Mouse (Mus musculus) heart, adult 8-10 months (tissue): ENCODE results near the gene Cotl1. TPM values are rescaled to one million over a fixed set of nuclear protein-coding genes. Genes with fewer than 3 reads are reported as not detected.
"Not testable (repeated sequence)": the region's sequence is repeated elsewhere in the genome, so short reads cannot be mapped to it uniquely, and the experiment has no call there.

ENCODE experiments used
- DNase-seq: peaks from one replicate; pipeline ENCODE4 v3.0.0; 2022; ENCODE audit warnings: low spot score
- total RNA-seq, 4 experiments: library from RNA; stranded (reverse); gene quantifications; 2 replicates each; pipeline ENCODE4 v1.2.4; 2022

Gene Cotl1
- total RNA-seq = 10 to 100 TPM in 3 of 4 experiments, 1 to 10 TPM in 1; 9.6 to 26.9 (median 11.3) TPM

DNA sequence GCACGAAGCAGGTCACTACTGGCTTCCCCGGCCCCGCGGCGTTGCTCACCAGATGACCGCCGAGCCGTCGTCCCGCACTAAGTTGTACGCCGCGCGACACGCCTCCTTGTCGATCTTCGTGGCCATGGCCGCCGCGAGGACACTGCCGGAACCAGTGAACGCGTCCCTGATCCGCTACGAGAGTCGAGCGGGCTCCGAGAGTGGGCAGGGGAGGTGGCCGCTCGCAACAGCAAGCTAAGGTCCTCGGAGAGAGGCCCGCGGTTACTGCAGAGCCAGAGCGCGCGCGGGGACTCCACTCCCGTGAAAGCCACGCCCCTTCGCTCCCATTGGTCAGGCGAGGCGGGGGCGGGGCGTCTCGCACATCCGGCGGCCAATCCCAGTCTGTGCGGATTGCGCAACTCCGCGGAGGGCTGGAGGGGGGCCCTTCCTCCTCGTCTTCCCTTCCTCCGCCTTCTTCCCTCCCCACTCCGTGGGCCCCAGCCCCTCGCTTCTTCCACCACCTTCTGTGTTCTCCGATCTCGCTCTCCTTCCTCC, at the start of gene Cotl1:
Cotl1 (minus strand) TSS at position 270 of the 534 bp plus-strand sequence.
- DNase-seq = peak; percentile 95

DNA sequence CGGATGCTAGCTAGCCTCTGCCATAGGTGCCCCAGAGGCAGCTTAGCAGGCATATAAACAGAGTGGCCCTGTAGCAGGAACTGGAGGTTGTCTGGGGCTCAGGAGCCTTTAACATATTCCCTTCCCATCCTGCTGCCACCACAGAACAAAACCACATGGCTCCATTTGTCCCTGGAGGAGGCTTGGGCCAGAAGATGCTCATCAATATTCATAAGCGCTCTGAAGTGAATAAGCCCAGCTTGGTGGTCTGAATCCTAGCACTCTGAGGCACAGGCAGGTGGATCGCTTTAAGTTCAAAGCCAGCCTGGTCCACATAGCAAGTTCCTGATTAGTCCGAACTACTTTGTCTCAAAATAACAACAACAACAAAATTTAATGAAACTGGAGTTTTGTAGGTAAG, 47.7 kb upstream of the Cotl1 start:
- DNase-seq = no peak

DNA sequence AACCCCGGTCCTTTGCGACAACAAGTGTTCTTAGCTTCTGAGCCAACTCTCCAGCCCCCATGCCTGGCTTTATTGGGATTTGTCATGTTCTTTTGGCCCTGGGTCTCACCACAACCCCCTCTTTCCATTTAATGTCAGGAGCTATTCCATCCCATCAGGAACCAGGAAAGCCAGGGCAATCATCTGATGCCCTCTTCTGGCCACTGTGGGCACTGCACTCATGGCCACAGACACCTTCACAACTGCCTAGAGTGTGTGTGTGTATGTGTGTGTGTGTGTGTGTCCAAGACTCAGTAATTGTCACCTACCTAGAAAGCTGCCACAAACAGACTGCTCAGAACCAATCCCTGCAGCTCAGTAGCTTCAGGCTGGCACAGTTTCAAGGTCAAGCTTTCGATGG, 46.8 kb upstream of the Cotl1 start:
- peak; percentile 21 for DNase-seq

DNA sequence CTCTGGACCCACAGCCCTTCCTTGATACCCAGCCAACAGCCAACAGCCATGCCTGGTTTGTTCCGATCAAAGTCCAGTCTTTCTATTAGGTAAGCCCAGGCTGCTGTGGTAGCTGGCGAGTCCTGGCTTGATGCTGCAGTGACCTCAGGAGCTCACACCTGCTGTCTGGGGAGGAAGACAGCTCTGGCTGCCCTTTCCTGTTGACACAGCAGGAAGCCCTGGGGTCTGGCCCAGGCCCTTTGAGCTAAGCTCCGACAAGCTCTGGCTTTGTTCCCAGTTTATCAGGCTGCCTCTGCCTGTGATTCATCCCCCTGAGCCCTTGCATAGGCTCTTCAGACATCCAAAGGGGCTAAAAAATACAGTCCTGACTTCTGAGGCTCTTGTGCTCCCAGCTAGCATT, 45.3 kb upstream of the Cotl1 start:
- peak; percentile 22 for DNase-seq

DNA sequence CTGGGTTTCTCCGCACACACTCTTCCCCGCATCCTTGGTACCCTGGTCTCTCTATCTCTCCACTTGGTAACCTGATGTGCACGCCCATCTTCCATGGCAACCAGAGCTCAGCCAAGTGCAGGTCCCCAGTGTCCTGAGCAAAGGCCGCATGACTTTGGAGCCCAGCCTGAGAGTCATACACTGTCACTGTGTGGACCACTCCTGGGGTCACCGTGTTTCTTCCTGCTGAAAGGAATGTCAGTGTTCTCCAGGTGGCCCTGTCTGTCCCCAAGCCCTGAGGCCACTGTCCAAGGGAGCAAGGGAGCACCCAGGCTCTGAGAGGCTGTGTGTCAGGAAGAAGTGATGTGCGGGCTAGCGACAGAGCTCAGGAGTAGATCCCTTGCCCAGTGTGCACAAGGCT, 42.9 kb upstream of the Cotl1 start:
- no peak for DNase-seq

DNA sequence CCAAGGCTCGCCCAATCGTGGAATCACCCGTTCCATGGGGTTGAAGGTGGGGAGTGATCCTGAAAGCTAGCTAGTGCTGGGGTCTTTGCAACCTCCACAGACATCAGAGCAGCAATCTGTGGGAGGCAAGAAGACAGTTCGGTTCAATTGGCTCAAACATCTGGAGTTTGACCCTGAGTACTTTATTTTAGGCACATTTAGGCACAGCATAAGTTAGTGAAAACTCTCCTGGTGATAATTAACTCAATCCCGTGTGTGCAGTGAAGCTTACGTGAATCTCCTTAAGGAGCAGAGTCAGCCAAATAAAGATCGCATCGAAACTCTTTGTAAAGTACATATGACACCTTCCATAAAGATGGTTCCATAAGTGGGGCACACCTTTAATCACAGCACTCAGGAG, 41.6 kb upstream of the Cotl1 start:
- no peak for DNase-seq

DNA sequence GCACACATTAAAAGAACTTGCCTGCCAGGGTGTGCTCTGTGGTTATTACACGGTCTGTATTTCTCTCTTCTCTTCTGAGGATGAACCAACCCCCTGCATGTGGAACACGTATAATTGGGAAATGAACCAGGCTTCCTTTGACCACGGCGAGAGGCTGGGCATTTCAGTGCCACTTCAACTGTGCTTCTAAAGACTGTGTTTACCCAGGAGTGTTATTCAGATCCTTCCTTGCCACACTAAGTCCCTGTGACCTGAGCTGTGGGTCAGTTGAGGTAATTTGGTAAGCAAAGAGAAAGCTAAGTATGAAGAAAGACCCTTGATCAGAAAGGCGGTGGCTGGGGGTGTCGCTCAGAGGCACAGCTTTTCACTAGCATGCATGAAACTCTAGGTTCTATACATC, 41.0 kb upstream of the Cotl1 start:
- no peak for DNase-seq

DNA sequence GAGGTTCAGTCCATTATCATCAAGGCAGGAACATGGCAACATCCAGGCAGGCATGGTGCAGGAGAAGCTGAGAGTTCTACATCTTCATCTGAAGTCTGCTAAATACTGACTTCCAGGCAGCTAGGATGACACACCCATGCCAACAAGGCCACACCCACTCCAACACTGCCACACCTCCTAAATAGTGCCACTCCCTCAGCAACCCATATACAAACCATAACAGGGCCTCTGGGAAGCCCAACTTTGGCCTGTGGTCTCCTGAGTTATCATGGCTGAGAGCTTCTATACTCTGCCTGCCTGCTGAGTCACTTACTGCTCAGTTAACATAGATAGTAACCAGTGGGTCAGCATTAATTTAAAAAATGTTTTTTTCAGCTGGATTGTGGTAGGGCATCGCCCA, 32.8 kb upstream of the Cotl1 start:
- DNase-seq = no peak

DNA sequence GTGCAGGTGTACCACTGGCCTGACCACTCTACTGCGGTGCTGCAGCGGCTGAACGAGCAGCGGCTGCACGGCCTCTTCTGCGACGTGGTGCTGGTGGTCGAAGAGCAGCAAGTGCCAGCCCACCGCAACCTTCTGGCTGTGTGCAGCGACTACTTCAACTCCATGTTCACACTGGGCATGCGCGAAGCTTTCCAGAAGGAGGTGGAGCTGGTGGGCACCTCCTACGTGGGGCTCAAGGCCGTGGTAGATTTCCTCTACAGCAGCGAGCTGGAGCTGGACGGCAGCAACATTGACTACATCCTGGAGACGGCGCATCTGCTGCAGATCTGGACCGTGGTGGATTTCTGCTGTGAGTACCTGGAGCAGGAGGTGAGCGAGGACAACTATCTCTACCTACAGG, 29.3 kb upstream of the Cotl1 start:
- DNase-seq = no peak

DNA sequence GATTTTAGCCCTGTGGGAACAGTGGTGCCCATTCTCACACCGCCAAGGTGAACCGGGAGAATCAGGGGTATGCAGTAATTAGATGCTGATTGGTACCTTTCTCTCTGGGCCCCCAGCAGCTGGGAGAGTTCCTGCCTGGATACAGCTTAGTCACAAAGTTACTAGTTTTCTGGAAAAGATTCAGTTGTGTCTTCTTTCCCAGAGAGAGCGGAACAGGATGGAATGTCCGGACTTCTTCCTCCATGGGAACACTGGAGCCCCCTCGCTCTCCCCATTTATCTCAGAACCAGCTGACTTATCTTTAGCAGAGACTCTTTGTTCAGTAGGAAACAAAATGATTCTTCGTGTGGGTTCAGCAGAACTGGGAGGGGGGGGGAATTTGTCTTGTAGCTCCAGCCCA, 22.4 kb upstream of the Cotl1 start:
- DNase-seq = no peak

DNA sequence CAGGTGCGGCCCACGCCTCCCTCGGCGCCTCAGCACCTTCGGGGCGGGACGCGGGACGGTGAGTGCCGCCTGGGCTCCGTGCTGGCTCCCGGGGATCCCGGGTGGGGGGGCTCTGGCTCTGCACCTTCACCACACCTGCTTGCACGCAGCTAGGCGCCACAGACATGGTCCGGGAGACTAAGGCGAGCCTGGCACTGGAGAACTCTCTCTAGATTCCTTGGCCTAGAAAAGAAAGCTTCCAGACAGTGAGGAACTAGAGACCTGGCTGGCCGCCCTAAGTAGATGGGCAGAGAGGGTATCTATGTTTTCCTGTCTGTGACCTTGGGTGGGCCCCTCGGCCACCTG, 22.0 kb upstream of the Cotl1 start:
- no peak for DNase-seq

DNA sequence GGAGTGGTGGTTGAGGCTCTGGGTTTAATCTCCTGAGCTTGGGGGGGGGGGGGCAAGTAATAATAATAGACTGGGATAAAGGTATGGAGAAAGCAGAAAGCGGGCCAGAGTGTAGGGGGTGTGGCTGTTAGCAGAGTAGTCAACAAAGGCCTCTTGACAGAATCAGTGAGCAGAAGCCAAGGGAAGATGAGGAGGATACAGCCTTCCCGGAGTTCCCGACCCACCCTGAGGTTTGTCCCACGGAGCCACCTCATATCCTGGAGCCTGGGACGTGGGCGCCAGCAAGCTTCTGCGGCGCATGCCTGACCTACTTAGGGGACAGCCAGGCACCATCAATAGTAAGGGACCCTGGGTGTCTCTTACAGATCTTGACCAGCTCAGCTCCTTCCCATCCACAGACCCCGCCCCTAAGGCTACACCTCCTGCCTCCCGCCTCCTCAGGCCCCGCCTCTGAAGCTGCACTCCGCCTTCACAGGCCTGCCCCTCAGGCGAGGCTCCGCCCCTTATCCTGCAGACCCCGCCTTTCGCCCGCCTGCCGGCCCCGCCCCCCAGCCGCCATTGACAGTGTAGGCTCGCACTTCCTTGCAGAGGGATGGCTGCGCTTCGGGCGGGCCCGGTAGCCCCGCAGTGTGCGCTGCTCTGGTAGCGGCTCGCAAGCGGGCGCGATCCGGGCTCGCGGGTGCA, 21.5 kb upstream of the Cotl1 start, which contains the start of gene Klhl36:
Klhl36 (plus strand) TSS at position 561 of the 684 bp plus-strand sequence.
- peak; percentile 97 for DNase-seq

DNA sequence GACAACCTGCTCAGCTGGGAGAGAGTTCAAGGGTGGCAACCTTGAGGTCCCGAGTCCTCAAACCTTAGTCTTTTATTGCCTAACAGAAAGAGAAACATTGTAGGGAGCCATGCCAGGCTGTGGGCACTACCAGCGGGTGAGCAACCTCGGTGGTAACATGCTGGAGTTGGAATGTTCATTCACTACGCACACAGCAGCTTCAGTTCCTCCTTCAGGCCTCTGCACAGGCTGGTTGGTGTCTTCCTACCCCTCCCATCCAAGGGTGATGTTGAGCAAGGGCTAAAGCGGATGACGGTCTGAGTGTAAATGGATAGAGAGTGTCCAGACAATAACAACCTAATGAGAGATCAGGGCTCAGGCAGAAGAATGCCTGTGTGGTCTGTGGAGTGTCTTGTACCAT, 17.4 kb upstream of the Cotl1 start:
- no peak for DNase-seq

DNA sequence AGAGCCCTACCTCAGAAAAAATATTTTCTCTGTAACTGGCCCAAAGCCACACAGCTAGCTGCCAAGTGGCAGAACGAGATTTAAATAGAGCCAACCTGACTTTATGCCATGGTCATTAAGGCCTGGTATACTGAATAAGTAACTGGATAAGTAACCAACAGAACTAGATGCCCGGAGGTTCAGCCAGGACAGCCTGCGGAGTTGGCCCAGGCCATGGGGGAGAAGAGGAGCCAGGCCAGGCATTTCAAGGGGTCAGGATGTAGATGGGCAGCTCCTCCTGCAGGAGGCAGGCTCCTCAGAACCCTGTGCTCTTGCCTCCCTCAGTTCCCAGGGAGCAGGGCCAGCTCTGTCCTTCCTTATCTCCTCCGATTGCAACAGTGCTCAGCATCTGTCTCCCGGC, 15.3 kb upstream of the Cotl1 start:
- no peak for DNase-seq

DNA sequence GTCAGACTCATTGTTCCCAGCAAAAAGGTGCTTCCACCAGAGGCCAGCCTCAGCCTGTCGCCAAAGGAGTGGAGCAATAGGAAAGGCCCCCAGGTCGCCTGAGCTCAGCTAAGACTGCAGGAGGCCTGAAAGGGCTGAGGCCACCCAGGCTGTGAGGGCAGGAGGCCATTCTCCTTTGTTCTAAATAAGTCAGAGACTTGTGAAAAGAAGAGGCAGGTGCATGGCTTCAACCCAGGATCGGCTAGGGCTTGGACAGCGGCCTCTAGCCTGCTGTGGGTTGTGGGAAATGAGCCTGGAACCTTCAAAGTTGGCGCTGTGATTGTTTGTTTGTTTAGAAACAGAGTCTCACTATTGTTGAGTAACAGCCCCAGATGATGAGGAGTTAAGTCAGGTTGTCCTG, 13.7 kb upstream of the Cotl1 start:
- DNase-seq = no peak

DNA sequence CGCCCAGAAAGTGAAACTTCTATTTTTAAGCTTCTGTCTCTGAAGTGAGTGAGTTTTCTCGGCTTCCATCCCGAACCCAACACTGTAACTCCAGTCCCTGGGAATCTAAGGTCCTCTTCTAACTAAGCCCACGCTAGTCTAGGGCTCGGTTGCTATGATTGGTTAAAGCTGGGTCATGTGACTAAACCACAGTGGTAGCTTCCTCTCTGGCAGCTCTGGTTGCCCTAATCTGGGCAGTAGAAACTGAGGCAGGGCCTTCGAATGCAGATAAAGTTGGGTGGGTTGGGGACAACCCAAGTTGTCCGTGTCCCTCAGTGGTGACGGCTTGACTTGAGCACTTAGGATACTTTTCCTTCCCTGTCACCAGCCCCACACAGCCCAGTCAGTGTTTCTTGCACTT, 13.2 kb upstream of the Cotl1 start:
- DNase-seq = no peak

DNA sequence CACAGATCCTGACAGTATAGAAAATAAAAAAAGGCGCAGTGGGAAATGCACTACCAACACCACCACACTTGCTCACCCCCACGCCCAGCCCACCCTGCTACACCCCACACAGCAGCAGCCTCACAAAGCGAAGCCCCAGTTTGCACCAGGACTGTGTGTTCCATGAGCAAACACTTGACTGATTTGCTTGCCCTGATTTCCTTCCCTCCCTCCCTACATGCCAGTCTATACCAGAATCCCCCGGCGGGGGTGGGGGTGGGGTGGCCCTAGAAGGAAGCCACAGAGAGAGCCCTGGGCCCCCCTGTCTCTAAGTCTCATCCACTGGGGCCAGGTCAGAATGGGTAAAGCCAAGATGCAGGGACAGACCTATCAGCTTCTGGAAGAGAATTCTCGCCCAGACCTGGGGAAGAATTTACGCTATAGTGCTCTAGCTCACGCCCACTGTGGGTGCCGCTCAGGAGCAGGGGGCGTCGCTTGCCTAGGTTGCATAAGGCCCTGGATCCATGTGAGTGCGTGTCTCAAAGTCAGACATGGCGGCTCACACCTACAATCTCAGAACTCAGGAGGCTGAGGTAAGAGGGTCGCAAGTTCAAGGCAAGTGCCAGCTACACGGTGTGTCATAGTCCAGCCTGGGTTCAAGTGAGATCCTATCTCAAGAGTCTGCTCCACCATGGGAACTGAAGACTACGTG, 7.0 kb upstream of the Cotl1 start:
- no peak for DNase-seq

DNA sequence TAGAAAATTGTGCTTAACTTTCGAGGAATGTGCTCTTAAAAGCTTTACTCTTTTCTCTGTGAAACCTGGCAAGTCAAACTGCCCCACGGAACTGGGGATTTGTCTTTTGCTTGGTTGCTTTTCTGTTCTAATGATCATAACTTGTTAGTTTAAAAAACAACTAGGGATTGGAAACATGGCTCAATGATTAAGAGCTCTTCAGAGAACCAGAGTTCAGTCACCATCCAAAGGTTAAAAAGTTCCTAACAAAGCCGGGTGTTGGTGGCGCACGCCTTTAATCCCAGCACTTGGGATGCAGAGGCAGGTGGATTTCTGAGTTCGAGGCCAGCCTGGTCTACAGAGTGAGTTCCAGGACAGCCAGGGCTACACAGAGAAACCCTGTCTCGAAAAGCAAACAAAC, 5.4 kb upstream of the Cotl1 start:
- not testable (repeated sequence) for DNase-seq

DNA sequence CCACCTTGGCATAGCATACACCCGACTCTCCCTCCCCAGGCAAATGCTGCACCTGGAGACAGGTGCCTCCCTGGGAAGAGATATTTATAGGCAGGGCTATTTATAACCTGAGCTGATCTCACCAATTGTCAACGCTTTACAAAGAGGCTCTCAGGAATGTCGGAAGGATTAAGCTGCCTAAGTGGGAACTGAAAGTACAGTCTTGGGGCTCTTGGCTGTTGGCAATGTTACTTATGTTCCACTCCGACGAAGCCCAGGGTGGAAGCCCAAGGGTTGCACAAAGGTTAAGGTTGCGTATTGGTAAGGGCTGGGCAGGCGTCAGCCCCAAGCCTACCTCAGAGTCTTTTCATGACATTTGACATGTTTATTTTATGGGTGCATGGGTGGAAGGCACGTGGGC, 4.2 kb upstream of the Cotl1 start:
- no peak for DNase-seq

DNA sequence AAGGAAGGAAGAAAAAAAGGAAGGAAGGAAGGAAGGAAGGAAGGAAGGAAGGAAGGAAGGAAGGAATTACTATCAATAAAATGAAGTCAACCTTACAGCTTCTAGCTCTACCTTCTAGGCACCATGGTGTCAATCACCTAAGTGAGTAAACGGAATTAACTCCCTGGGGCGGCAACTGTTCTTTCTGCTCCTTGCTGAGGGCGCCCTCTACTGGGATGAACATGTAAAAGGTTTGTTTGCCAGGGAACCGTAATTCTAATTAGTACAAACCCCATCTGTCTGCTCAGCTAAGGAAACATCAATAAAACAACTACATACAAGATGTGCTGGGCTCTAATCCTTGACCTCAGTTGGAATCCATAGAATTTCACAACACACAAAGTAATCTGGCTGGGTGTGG, 3.1 kb upstream of the Cotl1 start:
- peak; percentile 87 for DNase-seq

DNA sequence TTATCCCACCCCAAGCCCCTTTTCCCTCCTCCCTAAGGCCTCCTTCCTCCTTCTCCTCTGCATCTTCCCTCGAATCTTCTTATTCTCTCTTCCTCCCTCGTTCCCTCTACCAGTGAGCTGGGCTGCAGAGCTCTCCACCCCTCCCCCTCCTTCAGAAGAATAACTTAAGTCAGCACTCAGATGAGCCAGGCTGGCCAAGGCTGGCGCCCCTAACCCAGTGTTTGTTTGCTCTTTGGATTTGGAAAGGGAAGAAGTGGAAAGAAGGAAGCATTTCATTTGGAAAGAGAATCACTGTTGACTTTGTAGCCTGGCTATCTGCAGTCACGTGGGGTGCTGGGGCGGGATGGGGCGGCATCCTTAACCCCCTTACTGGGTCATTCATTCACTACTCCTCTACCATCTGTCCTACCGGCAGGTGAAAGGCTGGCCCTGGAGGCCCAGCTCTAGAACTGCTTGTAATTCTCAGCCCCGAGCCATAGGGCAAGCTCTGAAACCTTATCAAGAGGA, 614 bp upstream of the Cotl1 start:
- no peak for DNase-seq

DNA sequence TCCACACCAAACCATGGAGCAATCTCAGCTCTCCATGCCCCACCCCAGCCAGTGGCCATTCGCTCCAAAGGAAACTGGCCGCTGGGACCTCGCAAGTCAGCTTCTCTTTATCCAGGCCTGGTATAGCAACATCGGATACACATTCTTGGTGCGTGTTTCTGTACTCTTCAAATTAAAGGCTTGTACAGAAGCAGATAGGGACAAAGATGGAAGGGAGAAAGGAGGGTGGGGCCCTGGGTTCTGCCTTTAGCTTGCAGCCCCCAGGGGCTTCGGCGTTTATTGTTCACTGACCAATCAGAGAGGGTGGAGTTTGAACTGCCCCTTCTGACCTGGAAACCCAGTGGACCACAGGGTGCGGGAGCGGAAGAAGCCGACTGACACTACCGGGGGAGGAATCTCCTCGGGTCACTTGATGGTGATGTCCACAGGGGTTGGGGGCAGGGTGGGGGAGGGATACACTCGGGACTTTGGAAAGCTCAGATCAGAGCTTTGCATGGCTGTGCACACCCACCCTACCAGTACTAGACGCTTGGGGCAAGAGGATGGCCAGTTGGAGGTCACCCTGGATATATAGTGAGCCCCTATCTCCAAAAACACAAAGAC, 824 bp downstream of the Cotl1 start:
- DNase-seq = no peak

DNA sequence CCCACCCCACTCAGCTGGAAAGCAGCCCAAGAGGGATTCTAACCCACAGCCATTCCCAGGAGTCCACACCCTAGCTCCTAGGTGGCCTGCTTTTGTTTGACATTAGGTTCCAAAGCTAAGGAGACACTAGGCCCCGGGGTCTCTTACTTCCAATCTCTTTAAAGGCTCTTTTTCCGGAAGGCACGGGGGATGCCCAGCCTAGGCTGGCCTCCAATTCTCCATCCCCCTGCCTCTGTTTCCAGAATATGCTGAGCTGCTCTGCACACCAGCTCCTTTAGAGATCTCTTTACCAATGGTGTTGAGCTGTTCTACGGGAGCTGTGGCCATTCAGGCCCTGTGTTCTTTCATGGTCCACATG, 1.4 kb downstream of the Cotl1 start:
- DNase-seq = no peak
